Mouse (Mus musculus) yolk sac, embryonic 10.5 days (tissue): ENCODE measurements around the gene Cyp2j5.
A peak's percentile ranks its signal among the peaks of the same experiment; 100 is the strongest.
"Not testable (repeated sequence)": the region's sequence is repeated elsewhere in the genome, so short reads cannot be mapped to it uniquely, and the experiment has no call there.

ENCODE experiments used
- DNase-seq: peaks from one replicate; pipeline ENCODE4 v3.0.0-alpha.2; 2017; ENCODE audit warnings: low spot score

Gene Cyp2j5

GRCm38 (mm10) chr4:96663991-96664390 lies at the start of gene Cyp2j5:
Gene Cyp2j5 (minus strand): TSS chr4:96664154.
- DNase-seq, result no peak

- DNase-seq, result no peak
Measured at GRCm38 (mm10) chr4:96705281-96705951, 41.5 kb upstream of the Cyp2j5 start.

- no peak for DNase-seq
Measured at GRCm38 (mm10) chr4:96698218-96698561, 34.2 kb upstream of the Cyp2j5 start.

GRCm38 (mm10) chr4:96697511-96698217 lies 33.7 kb upstream of the Cyp2j5 start:
- no peak for DNase-seq

- peak; percentile 10 for DNase-seq
Measured at GRCm38 (mm10) chr4:96696614-96697360, 32.8 kb upstream of the Cyp2j5 start.

GRCm38 (mm10) chr4:96687358-96687803 lies 23.4 kb upstream of the Cyp2j5 start:
- DNase-seq, result no peak

GRCm38 (mm10) chr4:96683474-96683873 lies 19.5 kb upstream of the Cyp2j5 start:
- DNase-seq, result no peak

GRCm38 (mm10) chr4:96680966-96681365 lies 17.0 kb upstream of the Cyp2j5 start:
- DNase-seq, result no peak

- DNase-seq, result no peak
Measured at GRCm38 (mm10) chr4:96680233-96680632, 16.3 kb upstream of the Cyp2j5 start.

- no peak for DNase-seq
Measured at GRCm38 (mm10) chr4:96664668-96665454, 907 bp upstream of the Cyp2j5 start.

- no peak for DNase-seq
Measured at GRCm38 (mm10) chr4:96635455-96635854, 28.5 kb downstream of the Cyp2j5 start.

- no peak for DNase-seq
Measured at GRCm38 (mm10) chr4:96622474-96622873, 41.5 kb downstream of the Cyp2j5 start.

- no peak for DNase-seq
Measured at GRCm38 (mm10) chr4:96591791-96592150, 72.2 kb downstream of the Cyp2j5 start.

- peak; percentile 9 for DNase-seq
Measured at GRCm38 (mm10) chr4:96590911-96591790, 72.8 kb downstream of the Cyp2j5 start, which contains the start of gene Cyp2j9. Gene Cyp2j9 (minus strand): TSS chr4:96591578.

GRCm38 (mm10) chr4:96581425-96582088 lies 82.4 kb downstream of the Cyp2j5 start:
- DNase-seq, result no peak

- not testable (repeated sequence) for DNase-seq
Measured at GRCm38 (mm10) chr4:96580351-96580750, 83.6 kb downstream of the Cyp2j5 start.
